Comparison of ENCODE assay signal across 8 mouse cellular contexts in genomic region chr7:45015344-45015956, GRCm38 (mm10). TPM values are rescaled to one million over a fixed set of nuclear protein-coding genes. Genes with fewer than 3 reads are reported as not detected.
DNase-seq lines count a peak whose midpoint lies in the region; ATAC-seq and TF ChIP-seq lines count a peak whose summit lies in the region.

No protein-coding gene starts in this region.

- peak; percentile 7 to 36; a peak in 1 of 4 replicates for TF ChIP-seq EP300 in MEL (IDR thresholded peaks at IDR 0.05; ENCODE audit: low read depth in 1 of 2, low read length in 2 of 2)

- peak overlapping the region; percentile 99 for H3K9ac ChIP-seq in heart, embryonic 13.5 days
- H3K9ac ChIP-seq in MEL (ENCODE audit: control insufficient read depth, low read depth, low read length, poor library complexity, severe bottlenecking), result peak overlapping the region; percentile 97

- H3K27me3 ChIP-seq in heart, embryonic 13.5 days (replicated peaks), result no peaks in the 10 kb centered on the region
- H3K27me3 ChIP-seq in MEL (ENCODE audit: control insufficient read depth in 1 of 2, insufficient read depth in 2 of 2, low read length in 2 of 2), result no peaks in the 10 kb centered on the region
- H3K27me3 ChIP-seq in hindbrain, embryonic 10.5 days (ENCODE audit: insufficient read depth, poor library complexity, severe bottlenecking), result peaks cover 12% of the 10 kb centered on the region; the same call in 1 of the 2 replicates

- under 1% methylated on average over 20 of the region's 20 CpGs for WGBS in heart, embryonic 13.5 days
- WGBS in hindbrain, embryonic 10.5 days, result 3% methylated on average over 20 of the region's 20 CpGs
- WGBS in macrophage (ENCODE audit: missing documents), result 0% methylated on average over 19 of the region's 20 CpGs

- TF ChIP-seq CTCF in MEL (IDR thresholded peaks at IDR 0.05 in 2 of 3, conservative IDR thresholded peaks at IDR 0.05 in 1 of 3; ENCODE audit: control insufficient read depth in 1 of 3, insufficient read depth in 1 of 3, low read depth in 2 of 3, low read length in 3 of 3, poor library complexity in 1 of 3, severe bottlenecking in 1 of 3), result no peak

- no peaks in the 10 kb centered on the region for H3K9me3 ChIP-seq in heart, embryonic 13.5 days
- H3K9me3 ChIP-seq in MEL (replicated peaks; ENCODE audit: insufficient read depth, low read length), result no peaks in the 10 kb centered on the region
- H3K9me3 ChIP-seq in hindbrain, embryonic 10.5 days, result no peaks in the 10 kb centered on the region

- peak overlapping the region; percentile 100 for H3K27ac ChIP-seq in heart, embryonic 13.5 days (replicated peaks)
- H3K27ac ChIP-seq in MEL (ENCODE audit: control insufficient read depth, low read depth, low read length) (peak overlapping the region; percentile 96), macrophage (peak overlapping the region; percentile 65)
- H3K27ac ChIP-seq in hindbrain, embryonic 10.5 days, result peak overlapping the region; percentile 91

- H3K79me2 ChIP-seq in MEL (ENCODE audit: control insufficient read depth, insufficient read depth, low read length, poor library complexity) (peaks cover 16% of the 10 kb centered on the region), macrophage (ENCODE audit: inconsistent target) (peaks cover 50% of the 10 kb centered on the region)

- H3K36me3 ChIP-seq in heart, embryonic 13.5 days, result peaks cover 37% of the 10 kb centered on the region
- peaks cover 3 to 17% of the 10 kb centered on the region in 2 experiments for H3K36me3 ChIP-seq in MEL (ENCODE audit: control insufficient read depth in 1 of 2, insufficient read depth in 2 of 2, low read length in 2 of 2)
- H3K36me3 ChIP-seq in hindbrain, embryonic 10.5 days, result peaks cover 37% of the 10 kb centered on the region
- peaks cover 31% of the 10 kb centered on the region; the same call in 1 of the 2 replicates for H3K36me3 ChIP-seq in macrophage (ENCODE audit: inconsistent target)

- H3K4me1 ChIP-seq in heart, embryonic 13.5 days, result peaks cover 43% of the 10 kb centered on the region
- H3K4me1 ChIP-seq in MEL (ENCODE audit: control insufficient read depth in 1 of 2, insufficient read depth in 2 of 2, low read length in 2 of 2), result peaks cover 4 to 25% of the 10 kb centered on the region in 2 experiments
- peaks cover 53% of the 10 kb centered on the region for H3K4me1 ChIP-seq in hindbrain, embryonic 10.5 days (replicated peaks)

- no peak for ATAC-seq in heart, embryonic 13.5 days (ENCODE audit: extremely low read depth, insufficient number of reproducible peaks, low FRiP score, low TSS enrichment)

- TF ChIP-seq POLR2A in MEL (IDR thresholded peaks at IDR 0.05; ENCODE audit: control insufficient read depth in 1 of 2, insufficient read depth in 1 of 2, low read depth in 1 of 2, low read length in 2 of 2, poor library complexity in 1 of 2), result peak; percentile 56 to 94; a peak in 3 of 4 replicates

- H3K4me2 ChIP-seq in heart, embryonic 13.5 days, result peak overlapping the region; percentile 79

- peak overlapping the region; percentile 99 for H3K4me3 ChIP-seq in heart, embryonic 13.5 days
- peak overlapping the region; percentile 85 to 93 for H3K4me3 ChIP-seq in MEL (ENCODE audit: control insufficient read depth in 1 of 2, insufficient read depth in 1 of 2, low read depth in 2 of 2, low read length in 2 of 2)
- peak overlapping the region; percentile 68 for H3K4me3 ChIP-seq in hindbrain, embryonic 10.5 days
- peak overlapping the region; percentile 91 for H3K4me3 ChIP-seq in macrophage (ENCODE audit: inconsistent target)

- no peak for DNase-seq in heart, adult 18-20 months
- peak; percentile 82 for DNase-seq in MEL (ENCODE audit: low read depth, low spot score)
- DNase-seq in hindbrain, embryonic 10.5 days (ENCODE audit: low spot score), result no peak
- DNase-seq in spleen, postnatal 14 days (ENCODE audit: low spot score in 2 of 2), result no peak
- no peak for DNase-seq in urinary bladder, postnatal 25 days (ENCODE audit: low spot score)
- no peak for DNase-seq in frontal cortex, postnatal 36 days (ENCODE audit: low spot score in 2 of 2)

- TF ChIP-seq RAD21 in MEL (IDR thresholded peaks at IDR 0.05; ENCODE audit: low read depth, low read length), result no peak

TF ChIP-seq in MEL, 35 proteins besides CTCF, POLR2A, EP300 and RAD21 (continues in another document):
- 0 out of 2 replicates have a peak, but pooled peaks have one; percentile 18 for TF ChIP-seq MAZ (IDR thresholded peaks at IDR 0.05; ENCODE audit: low read depth, low read length)
- no peak; the same call in 1 of the 2 replicates for TF ChIP-seq MXI1 (IDR thresholded peaks at IDR 0.05; ENCODE audit: low read depth, low read length)
- 0 out of 2 replicates have a peak, but pooled peaks have one; percentile 39 for TF ChIP-seq TCF12 (IDR thresholded peaks at IDR 0.05; ENCODE audit: low read depth, low read length)
- TF ChIP-seq POLR2AphosphoS5 (IDR thresholded peaks at IDR 0.05; ENCODE audit: borderline replicate concordance, low read depth, low read length), result peak; percentile 63; the same call in 1 of the 2 replicates
- TF ChIP-seq GATA1 (IDR thresholded peaks at IDR 0.05; ENCODE audit: low read depth, low read length), result no peak
- TF ChIP-seq NELFE (IDR thresholded peaks at IDR 0.05; ENCODE audit: low read depth, low read length), result peak; percentile 93

RNA-seq across cellular contexts. Expression of gene Scaf1, which starts 0.7 kb away (rescaled TPM):
- polyA plus RNA-seq in heart, embryonic 13.5 days (2015; fragmentation: Nextera tagmentation; extraction: Ambion mirVana), result 27.0 and 27.1 TPM in 2 replicates
- 10 to 100 TPM; 45.1 to 46.0 TPM for total RNA-seq in heart, adult 18-20 months (2021)
- total RNA-seq in MEL (2012; rRNA removed), result 17.7 and 18.3 TPM in 2 replicates
- 10 to 100 TPM; 34.4 to 81.5 TPM for polyA plus RNA-seq in MEL (2012; ENCODE audit: insufficient read depth in 1 of 2, insufficient read length in 2 of 2, low read depth in 1 of 2, low replicate concordance in 2 of 2, missing spikeins in 1 of 2)
- 44.0 and 49.9 TPM in 2 replicates for polyA plus RNA-seq in hindbrain, embryonic 10.5 days (2016; fragmentation: Nextera tagmentation; extraction: Ambion mirVana)
- 100 to 1,000 TPM in 17 of 26 experiments, 10 to 100 TPM in 9; 58.1 to 193 (median 118) TPM for total RNA-seq in macrophage (2018; cell fraction: chromatin; rRNA removed)
- total RNA-seq in macrophage (2018; cell fraction: cytosol; rRNA removed), result 10 to 100 TPM; 33.8 to 57.6 (median 44.3) TPM
- 100 to 1,000 TPM in 3 of 26 experiments, 10 to 100 TPM in 23; 54.8 to 113 (median 75.3) TPM for total RNA-seq in macrophage (2018; cell fraction: nucleus; rRNA removed)
- polyA plus RNA-seq in macrophage (2018), result 32.6 to 36.9 TPM (median 32.9 TPM) in 3 replicates

RNA-seq across cellular contexts. Expression of gene Rras, which starts 2.3 kb away (rescaled TPM):
- polyA plus RNA-seq in heart, embryonic 13.5 days (2015; fragmentation: Nextera tagmentation; extraction: Ambion mirVana), result 71.6 and 82.6 TPM in 2 replicates
- 10 to 100 TPM; 43.9 to 47.7 TPM for total RNA-seq in heart, adult 18-20 months (2021)
- 4.2 and 5.0 TPM in 2 replicates for total RNA-seq in MEL (2012; rRNA removed)
- polyA plus RNA-seq in MEL (2012; ENCODE audit: insufficient read depth in 1 of 2, insufficient read length in 2 of 2, low read depth in 1 of 2, low replicate concordance in 2 of 2, missing spikeins in 1 of 2) (10 to 100 TPM in 1 of 2 experiments, not detected in 1; 24.1 TPM), macrophage (2018) (23.5 to 51.8 TPM (median 29.9 TPM) in 3 replicates)
- polyA plus RNA-seq in hindbrain, embryonic 10.5 days (2016; fragmentation: Nextera tagmentation; extraction: Ambion mirVana), result 24.4 and 24.8 TPM in 2 replicates
- total RNA-seq in macrophage (2018; cell fraction: chromatin; rRNA removed), result 10 to 100 TPM in 3 of 26 experiments, 1 to 10 TPM in 23; 1.9 to 15.2 (median 5.3) TPM
- total RNA-seq in macrophage (2018; cell fraction: cytosol; rRNA removed), result 10 to 100 TPM; 32.0 to 64.9 (median 52.1) TPM
- total RNA-seq in macrophage (2018; cell fraction: nucleus; rRNA removed), result 10 to 100 TPM in 24 of 26 experiments, 1 to 10 TPM in 2; 7.1 to 46.1 (median 22.2) TPM

RNA-seq across cellular contexts. Expression of gene Bcl2l12, which starts 16.9 kb away (rescaled TPM):
- 36.0 and 36.3 TPM in 2 replicates for polyA plus RNA-seq in heart, embryonic 13.5 days (2015; fragmentation: Nextera tagmentation; extraction: Ambion mirVana)
- total RNA-seq in heart, adult 18-20 months (2021), result 1 to 10 TPM; 8.1 to 9.7 TPM
- total RNA-seq in MEL (2012; rRNA removed), result 13.4 and 16.6 TPM in 2 replicates
- polyA plus RNA-seq in MEL (2012; ENCODE audit: insufficient read depth in 1 of 2, insufficient read length in 2 of 2, low read depth in 1 of 2, low replicate concordance in 2 of 2, missing spikeins in 1 of 2), result 10 to 100 TPM in 1 of 2 experiments, not detected in 1; 24.6 TPM
- 69.6 and 73.9 TPM in 2 replicates for polyA plus RNA-seq in hindbrain, embryonic 10.5 days (2016; fragmentation: Nextera tagmentation; extraction: Ambion mirVana)
- total RNA-seq in macrophage (2018; cell fraction: chromatin; rRNA removed), result 10 to 100 TPM in 16 of 26 experiments, 1 to 10 TPM in 10; 2.8 to 30.8 (median 14.9) TPM
- total RNA-seq in macrophage (2018; cell fraction: cytosol; rRNA removed), result 10 to 100 TPM in 20 of 26 experiments, 1 to 10 TPM in 6; 7.3 to 15.4 (median 11.5) TPM
- total RNA-seq in macrophage (2018; cell fraction: nucleus; rRNA removed), result 10 to 100 TPM in 15 of 26 experiments, 1 to 10 TPM in 11; 1.8 to 31.2 (median 11.8) TPM
- polyA plus RNA-seq in macrophage (2018), result 10.9 to 14.5 TPM (median 12.9 TPM) in 3 replicates

RNA-seq across cellular contexts. Expression of gene Irf3, which starts 18.0 kb away (rescaled TPM):
- 63.6 and 68.1 TPM in 2 replicates for polyA plus RNA-seq in heart, embryonic 13.5 days (2015; fragmentation: Nextera tagmentation; extraction: Ambion mirVana)
- 10 to 100 TPM; 21.3 to 29.5 TPM for total RNA-seq in heart, adult 18-20 months (2021)
- total RNA-seq in MEL (2012; rRNA removed), result 78.6 and 83.4 TPM in 2 replicates
- 10 to 100 TPM in 1 of 2 experiments, not detected in 1; 82.1 TPM for polyA plus RNA-seq in MEL (2012; ENCODE audit: insufficient read depth in 1 of 2, insufficient read length in 2 of 2, low read depth in 1 of 2, low replicate concordance in 2 of 2, missing spikeins in 1 of 2)
- 76.7 and 78.1 TPM in 2 replicates for polyA plus RNA-seq in hindbrain, embryonic 10.5 days (2016; fragmentation: Nextera tagmentation; extraction: Ambion mirVana)
- total RNA-seq in macrophage (2018; cell fraction: chromatin; rRNA removed), result 100 to 1,000 TPM; 142 to 546 (median 308) TPM
- total RNA-seq in macrophage (2018; cell fraction: cytosol; rRNA removed), result 10 to 100 TPM; 29.0 to 55.1 (median 41.6) TPM
- 100 to 1,000 TPM in 25 of 26 experiments, 10 to 100 TPM in 1; 96.5 to 497 (median 179) TPM for total RNA-seq in macrophage (2018; cell fraction: nucleus; rRNA removed)
- polyA plus RNA-seq in macrophage (2018), result 30.9 to 55.5 TPM (median 35.0 TPM) in 3 replicates

RNA-seq across cellular contexts. Expression of gene Prmt1, which starts 29.1 kb away (rescaled TPM):
- 438 and 486 TPM in 2 replicates for polyA plus RNA-seq in heart, embryonic 13.5 days (2015; fragmentation: Nextera tagmentation; extraction: Ambion mirVana)
- 100 to 1,000 TPM in 1 of 2 experiments, 10 to 100 TPM in 1; 90.3 to 110 TPM for total RNA-seq in heart, adult 18-20 months (2021)
- total RNA-seq in MEL (2012; rRNA removed), result 317 and 339 TPM in 2 replicates
- polyA plus RNA-seq in MEL (2012; ENCODE audit: insufficient read depth in 1 of 2, insufficient read length in 2 of 2, low read depth in 1 of 2, low replicate concordance in 2 of 2, missing spikeins in 1 of 2), result 100 to 1,000 TPM; 254 to 715 TPM
- 843 and 861 TPM in 2 replicates for polyA plus RNA-seq in hindbrain, embryonic 10.5 days (2016; fragmentation: Nextera tagmentation; extraction: Ambion mirVana)
- 10 to 100 TPM; 16.1 to 61.5 (median 32.8) TPM for total RNA-seq in macrophage (2018; cell fraction: chromatin; rRNA removed)
- 10 to 100 TPM; 31.0 to 52.5 (median 44.9) TPM for total RNA-seq in macrophage (2018; cell fraction: cytosol; rRNA removed)
- 10 to 100 TPM; 14.0 to 74.6 (median 24.9) TPM for total RNA-seq in macrophage (2018; cell fraction: nucleus; rRNA removed)
- polyA plus RNA-seq in macrophage (2018), result 53.7 to 169 TPM (median 55.6 TPM) in 3 replicates
